Mouse (Mus musculus) T-helper 17 cell (primary cell): Measurements from ENCODE around the gene Ptprn2.

ENCODE experiments used
- in situ Hi-C, 2 experiments: fragments of 300-600 bp; cut with MboI, MseI; formaldehyde crosslinking; loops; 1 replicate in 1 of 2; 2 replicates in 1 of 2; pipeline ENCODE4 v1.15.1; 2025; ENCODE audit warnings: high pct_unique_total_duplicates in 2 of 2

The Ptprn2 gene

GRCm38 (mm10) chr12:116968215-116968939, 482.9 kb downstream of the Ptprn2 start:
- in situ Hi-C loops: no loop called here

DNA sequence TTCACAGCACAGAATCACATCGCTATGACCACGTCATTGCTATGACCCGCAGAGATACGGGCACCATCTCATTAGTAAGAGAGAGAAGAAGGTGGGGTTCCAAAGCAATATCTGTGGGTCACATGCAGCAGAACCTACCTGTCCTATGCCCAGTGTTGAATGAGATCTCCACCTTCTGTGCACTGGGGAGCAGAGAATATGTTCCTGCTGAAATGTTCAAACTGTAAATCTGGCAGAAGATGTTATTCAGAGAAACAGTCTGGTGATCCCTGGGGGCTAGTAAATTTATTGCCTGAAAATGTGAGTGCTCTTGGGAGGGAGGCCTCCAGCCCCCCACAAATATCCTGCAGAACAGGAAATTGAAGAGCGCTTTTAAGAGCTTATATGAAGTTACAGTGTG, 490.0 kb downstream of the Ptprn2 start:
- in situ Hi-C loops: no loop called here

- in situ Hi-C loops: no loop called here
These were observed 491.5 kb downstream of the Ptprn2 start for GRCm38 (mm10) chr12:116976981-116977380.

- in situ Hi-C loops: no loop called here
These were observed 492.7 kb downstream of the Ptprn2 start for GRCm38 (mm10) chr12:116978201-116978600.

DNA sequence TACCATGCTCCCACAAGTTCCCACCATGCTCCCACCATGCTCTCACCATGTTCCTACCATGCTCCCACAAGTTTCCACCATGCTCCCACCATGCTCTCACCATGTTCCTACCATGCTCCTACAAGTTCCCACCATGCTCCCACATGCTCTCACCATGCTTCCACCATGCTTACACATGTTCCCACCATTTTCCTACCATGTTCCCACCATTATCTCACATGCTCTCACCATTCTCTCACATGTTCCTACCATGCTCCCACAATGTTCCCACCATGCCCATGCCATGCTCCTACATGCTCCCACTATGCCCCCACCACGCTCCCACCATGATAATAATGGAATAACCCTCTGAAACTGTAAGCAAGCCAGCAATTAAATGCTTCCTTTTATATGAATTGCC, 495.8 kb downstream of the Ptprn2 start:
- in situ Hi-C loops: no loop called here

DNA sequence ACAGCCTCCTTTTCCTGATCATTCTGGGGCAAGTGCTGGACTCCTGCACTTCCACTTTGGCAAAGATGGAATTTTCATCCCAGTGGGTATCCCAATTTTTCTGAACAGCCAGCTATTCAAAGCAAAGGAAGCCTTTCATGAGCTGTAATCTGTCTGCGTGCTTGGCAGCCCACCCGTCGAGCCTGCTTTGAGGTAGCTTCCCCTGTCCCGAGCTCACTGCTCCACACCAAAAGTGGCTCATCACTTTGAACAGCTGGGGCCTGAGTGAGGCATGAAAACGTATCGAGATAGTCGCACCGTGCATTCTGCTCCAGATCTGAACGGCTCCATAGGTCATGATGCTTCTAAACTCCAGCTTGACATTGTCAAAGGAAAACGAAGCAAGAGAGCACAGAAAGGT, 503.6 kb downstream of the Ptprn2 start:
- in situ Hi-C loops: no loop called here

DNA sequence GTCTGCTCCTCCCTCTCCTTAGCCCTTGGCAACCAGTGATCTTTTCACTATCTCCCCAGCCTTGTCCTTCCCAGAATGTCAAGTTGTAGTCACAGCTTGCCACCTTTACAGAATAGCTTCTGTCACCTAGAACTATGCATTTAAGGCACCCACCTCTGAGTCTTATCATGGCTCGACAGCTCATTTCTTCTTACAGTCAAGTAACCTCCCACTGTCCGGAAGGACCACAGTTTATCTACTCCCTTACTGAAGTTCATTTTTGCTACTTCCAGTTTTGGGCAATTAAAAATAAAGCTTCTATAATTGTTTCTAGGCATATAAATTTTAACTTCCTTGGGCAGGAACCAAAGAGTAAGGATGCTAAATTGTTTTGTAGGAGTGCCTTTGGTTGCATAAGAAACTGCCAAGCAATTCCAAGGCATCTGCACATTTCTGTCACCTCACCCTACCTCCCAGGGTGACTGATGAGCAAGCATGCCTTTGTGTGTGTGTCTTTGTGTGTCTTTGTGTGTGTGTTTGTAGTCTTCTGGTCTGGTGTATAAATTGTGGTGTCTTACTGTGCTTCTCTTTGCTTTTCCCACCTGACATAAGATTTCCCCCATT, 516.1 kb downstream of the Ptprn2 start:
- in situ Hi-C loops: loop anchor here in 1 of 2 experiments (25.0 kb wide), 1 partner anchor 1561 kb away; no protein-coding TSS in a partner anchor

DNA sequence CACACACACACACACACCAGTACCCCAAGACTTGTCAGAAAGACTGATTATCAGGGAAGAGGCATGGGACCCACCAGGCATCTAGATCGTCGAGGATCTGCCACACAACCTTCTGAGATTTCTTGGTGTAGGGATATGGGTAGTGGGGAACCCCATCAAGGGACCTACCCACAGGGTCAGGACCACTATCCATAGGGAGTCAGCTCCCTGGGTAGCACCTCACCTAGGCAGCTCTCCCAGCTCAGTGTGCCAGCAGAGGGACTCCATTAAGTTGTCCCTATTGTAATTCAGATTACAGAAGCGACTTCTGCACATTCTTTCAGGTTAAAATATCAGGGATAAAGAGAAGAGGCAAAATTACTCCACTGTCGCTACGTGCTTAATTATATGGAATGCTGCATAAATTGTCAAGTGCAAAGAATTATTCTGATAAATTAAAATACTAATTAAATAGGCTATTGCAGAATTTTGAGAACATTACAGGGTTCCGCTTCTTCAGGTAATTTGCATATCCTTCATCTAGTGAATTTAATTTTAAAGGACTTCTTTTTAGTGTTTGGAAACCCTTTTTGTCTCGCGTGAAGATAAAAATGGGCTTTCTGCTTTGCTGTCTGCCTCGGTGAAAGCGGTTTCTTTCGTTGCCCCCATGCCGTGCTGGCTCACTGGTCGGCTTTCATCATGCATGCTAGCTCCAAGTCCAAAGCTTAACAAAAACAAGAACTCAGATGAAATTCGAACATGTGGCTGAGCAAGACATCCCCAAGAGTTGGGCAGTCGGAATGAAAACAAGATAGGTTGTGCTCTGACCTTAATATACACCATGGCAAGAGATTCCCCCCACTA, 531.5 kb downstream of the Ptprn2 start:
- in situ Hi-C loops: loop anchor here in 1 of 2 experiments (25.0 kb wide), 1 partner anchor 1545 kb away; no protein-coding TSS in a partner anchor

DNA sequence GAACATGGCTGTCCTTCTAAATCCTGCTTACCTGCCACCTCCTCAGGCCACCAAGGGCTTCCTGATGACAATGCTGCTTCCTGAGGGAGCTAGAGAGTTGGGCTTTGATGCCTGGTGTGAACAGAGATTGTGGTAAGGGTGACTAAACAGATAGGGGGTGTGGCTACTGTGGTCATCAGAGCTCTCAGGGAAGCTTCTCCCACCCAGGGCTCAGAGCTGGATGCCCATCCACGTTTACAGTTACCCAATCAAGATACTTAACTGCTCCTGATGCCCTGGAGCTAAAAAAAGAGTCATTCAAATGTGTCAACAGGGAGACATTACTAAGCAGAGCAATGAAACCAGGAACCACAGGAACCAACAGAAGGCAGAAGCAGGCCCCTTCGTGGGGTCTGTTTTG, 532.4 kb downstream of the Ptprn2 start:
- in situ Hi-C loops: loop anchor here in 1 of 2 experiments (25.0 kb wide), 1 partner anchor 1544 kb away; no protein-coding TSS in a partner anchor

DNA sequence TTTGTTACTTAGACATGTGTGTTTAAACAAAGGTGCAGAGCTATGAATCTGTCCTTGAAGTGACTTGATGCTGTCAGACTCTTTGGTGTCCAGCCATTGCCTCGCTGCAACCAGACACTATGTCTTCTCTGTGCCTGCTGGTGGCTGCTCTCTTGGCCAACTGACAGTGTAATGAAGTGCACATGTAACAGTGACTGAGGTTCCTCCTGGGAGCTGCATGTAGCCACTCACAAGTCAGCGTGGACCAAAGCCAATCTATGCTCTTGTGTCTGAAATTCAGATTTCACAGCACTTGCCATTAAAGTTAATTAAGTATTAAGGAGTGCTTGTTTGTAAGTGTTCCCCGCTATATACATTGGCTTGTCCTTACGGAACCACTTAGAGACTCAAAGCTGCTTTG, 537.7 kb downstream of the Ptprn2 start:
- in situ Hi-C loops: loop anchor here in 1 of 2 experiments (25.0 kb wide), 1 partner anchor 1539 kb away; no protein-coding TSS in a partner anchor

DNA sequence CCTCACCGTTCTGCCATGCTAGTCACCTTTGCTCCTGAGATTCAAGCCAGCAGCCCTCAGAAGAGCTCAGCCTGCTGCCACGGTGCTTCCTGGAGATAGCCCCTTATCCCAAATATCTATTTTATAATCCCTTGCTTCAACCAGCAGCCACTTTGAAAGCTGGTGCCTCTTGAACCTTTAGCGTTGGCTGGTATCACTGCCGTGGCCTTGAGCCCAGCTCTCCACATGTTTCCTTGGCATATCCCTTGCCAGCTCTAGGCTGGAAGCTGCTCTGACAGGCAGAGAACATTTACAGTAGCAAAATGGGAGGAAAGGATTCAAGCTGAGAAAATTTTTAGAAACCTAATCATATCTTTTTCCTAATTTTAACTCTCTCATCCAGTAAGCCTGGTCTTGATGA, 539.4 kb downstream of the Ptprn2 start:
- in situ Hi-C loops: loop anchor here in 1 of 2 experiments (25.0 kb wide), 1 partner anchor 1537 kb away; no protein-coding TSS in a partner anchor

DNA sequence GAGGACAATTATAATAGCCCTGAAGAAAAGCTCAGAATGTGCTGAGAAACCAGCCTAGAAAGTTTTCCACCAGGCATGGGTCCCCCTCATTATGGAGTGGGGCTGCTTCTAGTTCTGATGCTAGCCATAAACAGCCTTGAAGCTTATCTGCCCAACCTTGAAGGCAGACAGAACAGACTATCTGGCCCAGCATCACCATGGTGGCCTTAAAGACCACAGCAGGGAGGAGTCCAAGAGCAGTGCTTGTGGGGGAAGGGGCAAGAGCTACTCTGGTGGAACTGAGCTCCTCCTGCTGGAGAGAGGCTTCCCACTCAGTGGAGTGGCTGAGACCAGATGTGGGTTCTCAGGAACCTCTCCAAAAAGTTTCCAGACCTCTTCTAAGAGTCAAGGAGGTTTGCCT, 540.2 kb downstream of the Ptprn2 start:
- in situ Hi-C loops: no loop called here

GRCm38 (mm10) chr12:117027351-117027750, 541.8 kb downstream of the Ptprn2 start:
- in situ Hi-C loops: no loop called here

DNA sequence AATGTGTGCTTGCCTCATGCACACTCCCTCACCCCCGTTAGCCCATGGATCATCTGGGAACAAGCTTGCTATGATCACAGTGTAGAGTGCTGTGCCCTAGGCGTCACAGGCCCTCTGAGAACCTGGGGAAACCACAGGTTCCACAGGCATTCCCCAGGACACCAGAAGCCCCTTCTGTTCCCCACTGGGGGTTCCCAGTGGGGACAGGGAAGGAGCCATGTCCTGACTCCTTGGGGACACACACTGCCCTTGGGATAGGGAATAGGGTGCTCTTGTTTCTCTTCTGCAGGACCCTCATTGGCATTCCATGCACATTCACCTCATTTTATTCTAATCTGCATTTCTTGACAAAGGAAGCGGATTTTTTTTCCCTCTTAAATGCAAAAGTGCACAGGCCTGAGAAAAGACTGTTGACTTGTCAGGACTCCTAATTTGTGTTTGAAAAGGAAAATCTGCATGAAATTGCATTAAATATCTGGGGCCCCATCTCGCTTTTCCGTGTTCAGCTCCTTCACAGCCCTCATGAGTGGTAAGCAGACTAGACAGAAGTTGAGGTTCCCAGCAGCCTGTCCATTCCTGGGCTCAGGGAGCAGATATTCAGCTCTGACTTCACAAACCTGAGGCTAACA, 542.9 kb downstream of the Ptprn2 start:
- in situ Hi-C loops: no loop called here

GRCm38 (mm10) chr12:117033172-117033571, 547.7 kb downstream of the Ptprn2 start:
- in situ Hi-C loops: no loop called here

DNA sequence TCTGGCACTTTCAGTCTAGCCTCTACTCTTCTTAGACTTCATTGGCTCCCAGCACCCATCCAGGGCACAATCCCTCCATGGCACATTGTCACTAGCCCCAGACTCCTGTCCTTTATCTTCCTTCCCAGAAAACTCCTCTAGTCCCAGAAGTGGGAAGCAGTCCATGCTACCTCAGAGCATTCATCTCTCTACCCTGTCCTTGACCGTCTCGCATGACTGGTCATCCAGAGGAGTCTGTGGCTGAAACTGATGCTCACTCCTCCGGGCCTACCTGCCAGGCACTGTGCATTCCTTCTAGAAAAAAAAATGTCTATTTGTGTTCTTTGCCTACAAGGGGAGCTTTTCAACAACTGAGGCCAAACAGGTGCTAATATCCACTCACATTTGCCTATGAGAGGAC, 549.0 kb downstream of the Ptprn2 start:
- in situ Hi-C loops: no loop called here

DNA sequence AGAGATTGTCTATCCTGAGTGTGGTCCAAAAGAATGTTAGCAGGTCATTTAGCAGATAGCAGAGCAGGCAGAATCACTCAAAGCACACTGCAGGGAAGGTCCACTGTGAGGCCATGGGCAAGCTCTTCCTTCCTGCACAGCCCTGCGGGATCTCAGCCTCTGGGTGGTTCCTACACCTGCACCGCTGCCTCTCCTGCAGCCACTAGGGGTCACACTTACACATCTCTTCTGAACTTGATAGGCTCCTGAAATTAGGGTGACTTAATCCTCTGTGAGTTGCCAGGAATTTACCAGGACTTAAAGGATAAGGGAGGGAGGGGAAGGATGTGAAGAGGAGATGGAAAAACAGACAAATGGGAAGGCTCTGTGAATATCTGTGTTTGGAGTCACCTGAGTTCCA, 549.7 kb downstream of the Ptprn2 start:
- in situ Hi-C loops: no loop called here

DNA sequence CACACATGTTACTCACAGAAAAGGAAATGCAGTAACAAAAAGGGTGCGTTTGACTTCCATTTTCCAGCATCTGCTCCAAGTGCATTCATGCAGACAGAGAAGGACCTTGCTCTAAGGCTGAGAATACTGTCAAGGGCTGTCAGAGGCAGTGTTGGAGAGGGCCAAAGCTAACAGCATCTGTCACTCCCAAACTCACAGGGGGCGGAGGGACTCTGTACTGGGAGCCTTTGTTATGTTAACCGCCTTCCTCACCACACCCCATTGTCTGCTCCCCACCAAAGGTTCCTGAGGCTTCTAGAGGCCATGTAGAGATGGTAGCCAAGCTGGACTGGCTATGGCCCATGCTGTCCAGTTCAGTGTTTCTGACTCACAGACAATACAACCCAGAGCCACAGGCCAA, 553.9 kb downstream of the Ptprn2 start:
- in situ Hi-C loops: no loop called here

- in situ Hi-C loops: loop anchor here in 1 of 2 experiments (5.0 kb wide), 1 partner anchor 71 kb away; no protein-coding TSS in a partner anchor
These were observed 555.9 kb downstream of the Ptprn2 start for GRCm38 (mm10) chr12:117041409-117041808.

DNA sequence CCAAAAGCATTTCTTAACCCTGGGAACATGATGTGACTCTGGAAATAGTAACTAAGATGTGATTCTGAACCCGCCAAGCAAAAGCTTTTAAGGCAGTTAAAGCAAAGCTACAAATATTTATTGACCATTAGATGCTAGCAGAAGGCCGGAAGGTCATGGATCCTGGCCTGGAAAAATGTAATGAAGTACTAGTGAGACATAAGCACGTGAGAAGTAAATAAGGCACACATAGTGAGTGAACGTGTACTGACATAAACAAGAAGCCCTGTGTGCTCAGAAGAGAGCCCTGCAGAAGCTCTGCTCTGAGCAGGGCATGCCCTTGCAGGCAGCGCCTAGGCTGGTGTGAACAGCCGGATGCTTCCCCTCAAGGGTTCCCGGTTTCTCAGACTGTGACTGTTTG, 557.2 kb downstream of the Ptprn2 start:
- in situ Hi-C loops: loop anchor here in 1 of 2 experiments (5.0 kb wide), 1 partner anchor 70 kb away; no protein-coding TSS in a partner anchor
